Mouse (Mus musculus): ENCODE results near the gene Dcaf12l1. TPM values are rescaled to one million over a fixed set of nuclear protein-coding genes. Genes with fewer than 3 reads are reported as not detected.
"Not testable (repeated sequence)": the region's sequence is repeated elsewhere in the genome, so short reads cannot be mapped to it uniquely, and the experiment has no call there.

The Dcaf12l1 gene
- total RNA-seq (2015; ENCODE audit: low replicate concordance) (not detected in 2 replicates), total RNA-seq (2017; ENCODE audit: low replicate concordance) (not detected in 2 replicates)

DNA sequence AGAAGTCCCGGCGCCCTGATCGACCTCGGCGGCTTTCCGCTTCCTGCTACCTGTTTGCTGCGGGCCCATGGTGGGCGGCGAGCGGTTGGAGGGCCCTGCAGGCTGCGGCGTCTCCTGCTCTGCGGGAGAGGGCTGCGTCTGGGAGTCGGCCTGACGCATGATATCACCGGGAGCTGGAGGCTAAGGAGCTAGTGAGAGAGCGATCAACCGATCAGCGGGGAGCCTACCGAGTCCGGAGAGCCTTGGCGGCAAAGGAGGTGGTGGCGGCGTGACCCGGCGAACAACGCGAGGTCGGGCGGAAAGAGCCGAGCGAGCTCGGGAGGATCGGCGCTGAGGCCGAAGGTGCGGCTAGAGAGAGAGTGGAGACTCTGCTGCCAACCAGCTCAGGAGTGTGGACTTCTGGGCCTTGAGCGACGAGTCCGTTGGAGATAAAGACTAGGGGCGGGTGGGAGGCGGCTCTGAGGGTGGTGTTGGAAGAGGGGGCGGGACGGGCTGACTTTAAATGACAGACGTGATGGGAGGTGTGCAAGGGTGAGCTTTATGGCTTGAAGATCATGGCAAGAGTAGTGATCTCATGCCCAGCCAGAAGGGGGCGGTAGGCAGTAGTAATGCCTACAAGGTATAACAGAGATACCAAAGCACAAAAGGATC lies at the start of gene Dcaf12l1:
Gene Dcaf12l1, minus strand, starts transcription at position 437 of the 651 bp plus-strand sequence.
- ATAC-seq (replicated peaks; ENCODE audit: low FRiP score, poor library complexity, severe bottlenecking) = no peak

DNA sequence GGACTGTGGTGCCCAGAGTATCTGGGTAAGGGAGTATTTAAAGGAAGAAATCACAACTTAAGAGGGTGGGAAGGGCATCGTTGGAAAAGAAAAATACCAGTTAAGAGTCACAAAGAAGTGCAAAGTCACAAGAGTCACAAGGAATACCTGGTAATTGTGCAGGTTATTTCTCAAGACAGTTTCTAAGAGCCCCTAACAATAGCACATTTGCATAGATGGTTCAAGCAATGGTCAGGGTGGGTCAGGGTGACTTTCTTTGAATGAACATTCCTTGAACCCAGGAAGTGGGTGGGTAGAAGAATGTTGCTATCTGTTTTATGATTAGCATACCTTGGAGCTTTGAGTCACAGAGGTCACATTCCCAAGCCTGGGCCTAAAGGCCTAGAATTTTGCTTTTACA lies 19.4 kb upstream of the Dcaf12l1 start:
- ATAC-seq (replicated peaks; ENCODE audit: low FRiP score, poor library complexity, severe bottlenecking) = not testable (repeated sequence)

DNA sequence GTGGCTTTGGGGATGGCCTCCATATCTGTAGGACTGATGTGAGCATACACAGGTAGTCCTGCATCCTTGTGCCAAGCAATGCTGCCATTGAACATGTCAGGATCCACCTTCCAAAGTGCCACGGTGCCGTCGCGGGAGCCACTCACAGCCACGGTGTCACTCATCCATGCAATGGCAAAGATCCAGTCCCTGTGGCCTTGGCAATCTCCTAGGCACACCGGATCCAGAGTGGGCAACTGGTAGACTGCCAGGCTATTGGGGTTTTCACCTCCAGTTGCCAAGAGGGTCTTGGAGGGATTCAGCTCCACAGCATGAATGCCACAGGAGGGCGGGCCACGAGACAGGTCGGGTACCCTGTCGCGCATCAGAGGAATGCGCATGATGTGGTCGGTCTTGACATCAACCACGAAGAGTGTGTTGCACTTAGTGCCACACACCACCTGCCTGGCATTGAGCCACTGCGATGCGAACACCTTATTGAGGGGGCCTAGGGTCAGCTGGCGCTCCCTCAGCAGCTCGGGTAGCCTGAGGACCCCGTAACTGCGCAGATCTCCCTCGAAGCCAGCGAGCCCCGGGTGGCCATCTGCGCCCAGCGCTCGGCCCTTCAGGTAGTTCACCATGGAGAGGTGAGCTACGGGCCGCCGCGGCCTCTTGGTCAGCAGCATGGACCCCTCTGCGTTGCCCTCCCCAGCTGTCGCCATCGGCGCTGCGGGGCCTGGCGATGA lies 799 bp downstream of the Dcaf12l1 start:
- no peak for ATAC-seq (replicated peaks; ENCODE audit: low FRiP score, poor library complexity, severe bottlenecking)

Data from erythroid progenitor cell, adult 5-6 weeks (primary cell).